Mouse (Mus musculus) megakaryocyte-erythroid progenitor cell, adult 5-6 weeks (primary cell): ENCODE measurements around the gene Donson. TPM values are rescaled to one million over a fixed set of nuclear protein-coding genes. Genes with fewer than 3 reads are reported as not detected.
"Not testable (repeated sequence)": the region's sequence is repeated elsewhere in the genome, so short reads cannot be mapped to it uniquely, and the experiment has no call there.

Experiments
- ATAC-seq: replicated peaks from 2 replicates; pipeline ENCODE4 v1.8.0; 2016; ENCODE audit warnings: mild to moderate bottlenecking, inconsistent platforms; ENCODE audit not compliant: severe bottlenecking, poor library complexity, low FRiP score, low TSS enrichment
- total RNA-seq, 2 experiments: library from RNA; stranded (forward) in 1 of 2; stranded (reverse) in 1 of 2; fragments of 200-1000, 215-1000 nt in 1 of 2; fragments of >200 nt in 1 of 2; fragmentation: Nextera tagmentation in 1 of 2; gene quantifications; 2 replicates each; pipeline ENCODE4 v1.2.3; 2014 to 2017

Gene Donson
- total RNA-seq, 2 experiments from 2014 or later, result 20.7 to 49.3 TPM

GRCm38 (mm10) chr16:91646681-91647419 is 41.7 kb downstream of the Donson start, which contains the start of gene Gart:
Gart (minus strand) TSS chr16:91646952.
- ATAC-seq, result peak; percentile 80

- ATAC-seq, result peak; percentile 32; the same call in 1 of the 2 replicates
These were observed 42.5 kb downstream of the Donson start for GRCm38 (mm10) chr16:91645995-91646602.

DNA sequence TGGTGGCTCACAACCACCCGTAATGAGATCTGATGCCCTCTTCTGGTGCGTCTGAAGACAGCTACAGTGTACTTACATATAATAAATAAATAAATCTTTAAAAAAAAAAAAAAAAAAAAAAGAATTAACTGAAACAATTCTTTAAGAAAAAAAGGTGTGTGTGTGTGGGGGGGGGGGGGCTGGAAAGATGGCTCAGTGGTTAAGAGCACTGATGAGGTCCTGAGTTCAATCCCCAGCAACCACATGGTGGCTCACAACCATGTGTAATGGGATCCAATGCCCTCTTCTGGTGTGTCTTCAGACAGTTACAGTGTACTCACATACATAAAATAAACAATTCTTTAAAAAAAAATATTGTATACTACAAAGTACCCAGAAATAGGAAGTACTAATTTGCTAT is 43.1 kb downstream of the Donson start:
- ATAC-seq, result not testable (repeated sequence)

DNA sequence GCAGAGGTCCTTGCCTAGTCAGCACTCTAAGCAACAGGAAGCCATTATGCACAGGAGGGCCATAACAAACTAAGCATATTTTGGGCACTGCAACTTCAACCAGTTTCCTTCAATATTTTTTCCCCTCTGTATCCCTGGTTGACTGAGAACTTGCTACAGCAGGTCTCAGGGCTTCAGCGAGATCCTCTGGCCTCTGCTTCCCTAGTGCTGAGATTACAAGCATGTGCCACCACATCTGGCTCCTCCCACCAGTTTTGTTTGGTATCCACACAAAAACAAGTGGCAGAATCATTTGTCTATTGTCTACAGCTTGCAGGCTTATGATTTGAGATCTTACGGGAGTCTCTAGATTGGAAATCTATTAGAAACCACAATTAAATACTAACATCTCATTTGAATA is 43.7 kb downstream of the Donson start:
- ATAC-seq, result no peak

DNA sequence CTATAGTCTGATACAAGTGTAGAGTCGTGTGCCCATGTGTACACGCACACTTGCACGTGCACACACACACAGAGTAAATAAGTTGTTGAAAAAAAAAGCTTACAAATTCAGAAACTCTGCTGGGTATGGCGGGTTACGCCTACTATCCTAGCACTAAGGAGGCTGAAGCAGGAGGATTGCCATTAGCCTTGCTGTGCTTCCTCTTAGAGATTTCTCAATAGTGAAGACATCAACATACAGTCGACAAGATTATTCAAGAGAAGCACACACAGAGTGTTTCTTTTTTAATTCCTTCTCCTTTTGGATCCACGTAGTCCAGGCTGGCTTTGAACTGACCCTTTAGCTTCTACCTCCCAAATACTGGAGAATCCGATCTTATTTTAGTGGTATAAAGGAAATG is 48.4 kb downstream of the Donson start:
- ATAC-seq, result no peak

GRCm38 (mm10) chr16:91639636-91640035 is 48.9 kb downstream of the Donson start:
- ATAC-seq, result no peak

DNA sequence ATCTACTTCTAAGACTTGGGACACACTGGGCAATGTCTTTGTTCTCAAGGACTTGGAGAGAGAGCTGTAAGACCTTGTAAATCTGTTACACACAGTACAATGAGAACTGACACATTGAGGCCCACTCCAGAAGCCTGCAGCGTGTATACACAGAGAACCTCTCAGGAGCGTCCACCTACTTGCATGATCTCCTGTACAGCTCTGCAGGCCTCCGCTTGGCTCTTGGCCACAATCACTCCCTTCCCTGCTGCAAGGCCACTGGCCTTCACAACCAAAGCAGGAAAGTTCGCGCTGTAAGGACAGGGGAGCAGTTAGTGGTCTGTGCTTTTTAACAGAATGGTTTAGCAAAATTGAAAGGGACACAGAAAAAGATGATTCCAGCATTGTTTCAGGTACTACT is 49.4 kb downstream of the Donson start:
- ATAC-seq, result no peak

DNA sequence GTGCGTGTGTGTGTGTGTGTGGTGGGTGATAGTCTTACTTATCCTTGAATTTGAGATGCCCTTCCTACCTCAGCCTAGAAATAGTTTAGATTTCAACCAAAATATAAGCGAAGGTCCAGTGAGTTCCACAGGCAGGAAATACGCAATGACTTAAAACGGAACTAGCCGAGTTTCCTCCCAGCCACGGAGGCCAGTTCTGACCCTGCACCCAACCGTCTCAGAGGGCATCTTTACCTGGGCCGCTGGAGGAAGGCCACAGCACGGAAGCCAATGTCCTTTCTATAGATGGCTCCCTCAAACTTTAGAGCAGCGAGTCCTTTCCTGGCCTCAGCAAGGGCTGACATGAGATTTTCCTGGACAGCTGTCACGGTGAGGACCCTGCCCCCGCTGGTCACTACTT is 54.9 kb downstream of the Donson start:
- no peak for ATAC-seq

GRCm38 (mm10) chr16:91632940-91633339 is 55.6 kb downstream of the Donson start:
- no peak for ATAC-seq

GRCm38 (mm10) chr16:91632439-91632838 is 56.1 kb downstream of the Donson start:
- ATAC-seq, result no peak

DNA sequence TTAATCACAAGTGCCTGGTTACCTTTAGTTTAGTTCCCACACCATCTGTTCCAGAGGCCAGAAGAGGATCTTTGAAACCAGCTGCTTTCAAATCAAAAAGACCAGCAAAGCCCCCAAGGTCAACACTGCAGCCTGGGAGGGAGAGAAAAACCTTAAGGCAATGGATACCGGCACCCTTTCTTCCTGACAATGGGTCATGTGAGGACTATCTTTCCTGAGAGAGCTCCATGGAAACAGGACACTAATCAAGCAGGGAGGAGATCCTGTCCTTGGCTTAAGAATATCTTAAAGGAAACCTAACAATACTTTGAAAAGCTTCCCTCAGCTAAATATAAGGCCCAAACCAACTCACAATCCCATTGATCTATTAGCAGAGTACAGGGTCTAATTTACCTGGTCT is 58.0 kb downstream of the Donson start:
- no peak for ATAC-seq

DNA sequence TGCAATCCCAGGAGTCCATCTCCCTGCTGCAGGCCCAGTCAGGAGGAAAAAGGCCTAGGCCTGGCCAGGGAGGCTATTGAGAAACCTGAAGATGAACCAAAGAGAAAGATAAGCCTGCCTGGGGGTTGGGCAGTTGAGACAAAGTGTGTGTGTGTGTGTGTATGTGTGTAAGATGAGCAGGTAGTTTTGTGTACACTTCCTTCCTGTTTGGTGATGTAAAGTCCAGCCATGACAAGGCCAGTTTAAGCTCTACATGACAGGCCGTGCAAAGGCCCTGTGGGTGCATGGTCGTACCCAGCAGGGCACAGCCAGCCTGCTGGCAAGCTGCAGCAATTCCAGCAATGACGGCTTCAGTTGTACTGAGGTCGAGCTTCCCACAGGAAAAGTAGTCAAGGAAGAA is 58.8 kb downstream of the Donson start:
- no peak for ATAC-seq

- ATAC-seq, result no peak
These were observed 59.9 kb downstream of the Donson start for GRCm38 (mm10) chr16:91628673-91629072.

DNA sequence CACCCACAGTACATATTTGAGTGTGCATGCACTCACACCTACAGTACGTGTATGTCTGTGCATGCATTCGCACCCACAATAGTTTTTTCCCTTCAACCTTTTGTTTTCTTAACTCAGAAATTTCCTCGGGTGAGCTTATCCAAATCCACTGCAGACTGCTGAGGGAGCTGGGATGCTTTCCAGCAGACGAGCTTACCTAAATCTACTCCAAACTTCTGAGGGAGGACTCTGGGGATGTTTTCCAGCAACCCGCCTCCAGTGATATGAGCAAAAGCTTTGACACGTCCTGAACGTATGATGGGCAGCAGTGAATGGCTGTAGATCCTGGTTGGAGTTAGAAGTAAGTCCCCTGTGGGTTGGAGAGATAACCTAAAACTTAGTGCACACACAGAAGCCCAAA is 60.7 kb downstream of the Donson start:
- no peak for ATAC-seq

Other genes with a start within 250 kb of the Donson start
- gene Ifnar1, start 203.5 kb downstream of the Donson start, total RNA-seq (2014; fragmentation: Nextera tagmentation), result 16.3 and 19.6 TPM in 2 replicates
- 22.2 and 22.7 TPM in 2 replicates for gene Ifnar1, start 203.5 kb downstream of the Donson start, total RNA-seq (2017)
- gene Ifngr2, start 141.7 kb downstream of the Donson start, total RNA-seq (2014; fragmentation: Nextera tagmentation), result 7.2 and 8.7 TPM in 2 replicates
- gene Ifngr2, start 141.7 kb downstream of the Donson start, total RNA-seq (2017), result 5.4 and 6.7 TPM in 2 replicates
- gene Tmem50b, start 91.0 kb downstream of the Donson start, total RNA-seq (2014; fragmentation: Nextera tagmentation), result 2.1 and 5.1 TPM in 2 replicates
- gene Tmem50b, start 91.0 kb downstream of the Donson start, total RNA-seq (2017), result 0.38 and 2.9 TPM in 2 replicates
- gene Dnajc28, start 69.7 kb downstream of the Donson start, total RNA-seq (2014; fragmentation: Nextera tagmentation), result 2.2 and 2.5 TPM in 2 replicates
- 3.9 and 5.0 TPM in 2 replicates for gene Dnajc28, start 69.7 kb downstream of the Donson start, total RNA-seq (2017)
- gene Gart, start 41.8 kb downstream of the Donson start, total RNA-seq (2014; fragmentation: Nextera tagmentation), result 238 and 326 TPM in 2 replicates
- 560 and 702 TPM in 2 replicates for gene Gart, start 41.8 kb downstream of the Donson start, total RNA-seq (2017)
- gene Son, start 41.3 kb downstream of the Donson start, total RNA-seq (2014; fragmentation: Nextera tagmentation), result 233 and 272 TPM in 2 replicates
- gene Son, start 41.3 kb downstream of the Donson start, total RNA-seq (2017), result 196 and 233 TPM in 2 replicates
- gene Cryzl1, start 40.2 kb upstream of the Donson start, total RNA-seq (2014; fragmentation: Nextera tagmentation), result 33.7 and 72.0 TPM in 2 replicates
- gene Cryzl1, start 40.2 kb upstream of the Donson start, total RNA-seq (2017), result 33.2 and 69.5 TPM in 2 replicates
- gene Itsn1, start 40.5 kb upstream of the Donson start, total RNA-seq (2014; fragmentation: Nextera tagmentation), result 24.0 and 27.8 TPM in 2 replicates
- gene Itsn1, start 40.5 kb upstream of the Donson start, total RNA-seq (2017), result 6.8 and 28.4 TPM in 2 replicates